Mouse (Mus musculus): ENCODE measurements around the gene Rbms3. TPM values are rescaled to one million over a fixed set of nuclear protein-coding genes. Genes with fewer than 3 reads are reported as not detected.
A peak's percentile ranks its signal among the peaks of the same experiment; 100 is the strongest.

Rbms3 gene
- total RNA-seq, 4 experiments from 2014 or later = 7.0 to 8.2 (median 7.9) TPM

- no peak for DNase-seq (ENCODE audit: low spot score)
These were observed 867.2 kb downstream of the Rbms3 start for GRCm38 (mm10) chr9:116762395-116763025.

- DNase-seq (ENCODE audit: low spot score) = no peak
These were observed 880.7 kb downstream of the Rbms3 start for GRCm38 (mm10) chr9:116748857-116749584.

- no peak for DNase-seq (ENCODE audit: low spot score)
These were observed 881.4 kb downstream of the Rbms3 start for GRCm38 (mm10) chr9:116748346-116748745.

- no peak for DNase-seq (ENCODE audit: low spot score)
These were observed 882.8 kb downstream of the Rbms3 start for GRCm38 (mm10) chr9:116746871-116747270.

- DNase-seq (ENCODE audit: low spot score) = no peak
These were observed 891.9 kb downstream of the Rbms3 start for GRCm38 (mm10) chr9:116737786-116738185.

- DNase-seq (ENCODE audit: low spot score) = no peak
These were observed 900.5 kb downstream of the Rbms3 start for GRCm38 (mm10) chr9:116729172-116729571.

GRCm38 (mm10) chr9:116728655-116729054, 901.1 kb downstream of the Rbms3 start:
- DNase-seq (ENCODE audit: low spot score) = no peak

GRCm38 (mm10) chr9:116728093-116728492, 901.6 kb downstream of the Rbms3 start:
- no peak for DNase-seq (ENCODE audit: low spot score)

- no peak for DNase-seq (ENCODE audit: low spot score)
These were observed 905.1 kb downstream of the Rbms3 start for GRCm38 (mm10) chr9:116724581-116724980.

- no peak for DNase-seq (ENCODE audit: low spot score)
These were observed 926.6 kb downstream of the Rbms3 start for GRCm38 (mm10) chr9:116703119-116703518.

GRCm38 (mm10) chr9:116702611-116703010, 927.1 kb downstream of the Rbms3 start:
- peak; percentile 29 for DNase-seq (ENCODE audit: low spot score)

- peak; percentile 6 for DNase-seq (ENCODE audit: low spot score)
These were observed 928.1 kb downstream of the Rbms3 start for GRCm38 (mm10) chr9:116701511-116702179.

- no peak for DNase-seq (ENCODE audit: low spot score)
These were observed 941.1 kb downstream of the Rbms3 start for GRCm38 (mm10) chr9:116688615-116689014.

GRCm38 (mm10) chr9:116677142-116677541, 952.6 kb downstream of the Rbms3 start:
- peak; percentile 11 for DNase-seq (ENCODE audit: low spot score)

- DNase-seq (ENCODE audit: low spot score) = peak; percentile 54
These were observed 953.3 kb downstream of the Rbms3 start for GRCm38 (mm10) chr9:116676445-116676844.

- no peak for DNase-seq (ENCODE audit: low spot score)
These were observed 955.5 kb downstream of the Rbms3 start for GRCm38 (mm10) chr9:116674191-116674590.

GRCm38 (mm10) chr9:116661026-116661425, 968.7 kb downstream of the Rbms3 start:
- DNase-seq (ENCODE audit: low spot score) = no peak

GRCm38 (mm10) chr9:116659936-116660335, 969.8 kb downstream of the Rbms3 start:
- DNase-seq (ENCODE audit: low spot score) = peak; percentile 16

- DNase-seq (ENCODE audit: low spot score) = no peak
These were observed 972.6 kb downstream of the Rbms3 start for GRCm38 (mm10) chr9:116657141-116657540.

- DNase-seq (ENCODE audit: low spot score) = no peak
These were observed 978.3 kb downstream of the Rbms3 start for GRCm38 (mm10) chr9:116651414-116651813.

GRCm38 (mm10) chr9:116649955-116650354, 979.8 kb downstream of the Rbms3 start:
- DNase-seq (ENCODE audit: low spot score) = no peak

- DNase-seq (ENCODE audit: low spot score) = no peak
These were observed 980.5 kb downstream of the Rbms3 start for GRCm38 (mm10) chr9:116649086-116649792.

Measured in heart, adult 8-10 months (tissue).